Mouse (Mus musculus) CH12.LX (cell line): Measurements from ENCODE around the gene Afp.

Source experiments
- CTCF ChIP-seq, 2 experiments: IDR thresholded peaks in 1 of 2; conservative IDR thresholded peaks in 1 of 2; 2 replicates each; pipeline ENCODE4 v1.5.1; 2011 to 2012; ENCODE audit warnings: low read depth in 2 of 2, low read length in 2 of 2, improper control_type of control experiment in 1 of 2, inconsistent platforms in 1 of 2, mild to moderate bottlenecking in 1 of 2, moderate library complexity in 1 of 2
- E2F4 ChIP-seq: IDR thresholded peaks from 2 replicates; pipeline ENCODE4 v1.6.1; 2011; ENCODE audit warnings: low read depth, low read length, improper control_type of control experiment; ENCODE audit not compliant: insufficient replicate concordance
- EP300 ChIP-seq: IDR thresholded peaks from 2 replicates; pipeline ENCODE4 v1.6.1; 2011; ENCODE audit warnings: low read length, improper control_type of control experiment
- HCFC1 ChIP-seq: IDR thresholded peaks from 2 replicates; pipeline ENCODE4 v1.6.1; 2012; ENCODE audit warnings: low read depth, mild to moderate bottlenecking, inconsistent platforms, low read length, improper control_type of control experiment
- POLR2A ChIP-seq: IDR thresholded peaks from 2 replicates; pipeline ENCODE4 v1.6.1; 2011; ENCODE audit warnings: low read depth, mild to moderate bottlenecking, improper control_type of control experiment, low read length
- TCF12 ChIP-seq: IDR thresholded peaks from 2 replicates; pipeline ENCODE4 v1.6.1; 2014; ENCODE audit warnings: low read depth, mild to moderate bottlenecking, inconsistent platforms, low read length, improper control_type of control experiment
- UBTF ChIP-seq: IDR thresholded peaks from 2 replicates; pipeline ENCODE4 v1.6.1; 2012; ENCODE audit warnings: low read depth, mild to moderate bottlenecking, inconsistent platforms, low read length, improper control_type of control experiment, moderate library complexity

DNA sequence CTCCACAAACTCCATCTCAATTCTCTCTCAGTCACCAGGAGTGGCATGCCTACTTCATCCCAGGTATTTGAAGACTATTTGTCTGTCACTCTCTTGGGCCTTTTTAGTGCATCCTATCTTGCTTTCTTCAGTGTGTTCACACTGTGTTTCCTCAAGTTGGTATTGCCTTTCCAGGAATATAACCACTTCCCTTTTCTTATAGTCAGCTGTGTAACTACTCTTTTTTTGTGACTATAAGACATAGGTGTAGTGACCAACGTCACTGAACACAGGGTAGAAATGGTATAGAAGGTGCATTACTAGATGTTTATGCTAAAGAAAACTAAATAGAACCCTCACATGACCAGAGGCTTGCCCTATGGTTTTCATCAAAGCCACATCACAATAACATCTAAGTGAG lies 11.7 kb upstream of the Afp start:
- TF ChIP-seq CTCF (conservative IDR thresholded peaks at IDR 0.05 in 1 of 2, IDR thresholded peaks at IDR 0.05 in 1 of 2; ENCODE audit: low read depth in 2 of 2, low read length in 2 of 2) = no peak
- no peak for TF ChIP-seq TCF12
- TF ChIP-seq EP300 = no peak
- no peak for TF ChIP-seq E2F4
- TF ChIP-seq HCFC1 = no peak
- no peak for TF ChIP-seq UBTF
- TF ChIP-seq POLR2A = no peak
